Mouse (Mus musculus): ENCODE measurements around the gene Gm11077.

The Gm11077 gene

DNA sequence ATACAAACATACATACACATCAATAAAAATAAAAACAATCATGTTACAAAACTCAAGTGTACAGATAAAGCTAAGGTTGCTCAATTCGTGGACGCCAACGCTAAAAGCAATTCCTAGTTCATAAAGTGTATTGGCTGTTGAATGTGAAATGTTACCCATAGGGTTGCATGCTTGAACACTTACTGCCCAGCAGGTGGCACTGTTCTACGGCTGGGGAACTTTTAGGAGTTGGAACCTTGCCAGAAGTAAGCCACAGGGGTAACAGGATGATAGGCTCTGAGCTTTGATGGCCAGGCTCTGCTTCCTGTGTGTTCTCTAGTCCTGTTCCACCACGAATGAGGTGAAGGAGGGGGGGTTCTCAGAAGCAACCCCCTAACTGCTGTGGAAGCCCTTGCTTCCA lies at the start of gene Gm11077:
TSS of gene Gm11077 (plus strand) at position 13 of the 400 bp plus-strand sequence.
- no peak for DNase-seq

DNA sequence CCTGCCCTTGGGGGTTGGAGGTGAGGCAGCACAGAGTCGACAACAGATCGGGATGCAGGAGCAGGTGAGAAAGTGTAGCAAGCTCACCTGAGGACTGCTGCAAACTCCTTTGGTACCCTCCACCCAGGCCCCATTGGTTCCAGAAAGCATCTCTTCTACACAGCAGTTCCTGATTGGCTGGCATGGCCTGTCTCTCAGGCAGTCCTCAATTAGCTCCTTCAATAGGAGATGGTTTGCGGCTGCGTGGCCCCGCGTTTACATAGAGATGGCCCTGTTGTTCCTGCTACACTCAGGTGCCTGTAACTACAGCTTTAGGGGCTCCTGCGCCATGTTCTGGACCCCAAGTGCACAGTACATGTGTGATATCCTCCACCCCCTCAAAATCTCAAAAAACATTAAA lies 48.4 kb upstream of the Gm11077 start:
- DNase-seq: no peak

DNA sequence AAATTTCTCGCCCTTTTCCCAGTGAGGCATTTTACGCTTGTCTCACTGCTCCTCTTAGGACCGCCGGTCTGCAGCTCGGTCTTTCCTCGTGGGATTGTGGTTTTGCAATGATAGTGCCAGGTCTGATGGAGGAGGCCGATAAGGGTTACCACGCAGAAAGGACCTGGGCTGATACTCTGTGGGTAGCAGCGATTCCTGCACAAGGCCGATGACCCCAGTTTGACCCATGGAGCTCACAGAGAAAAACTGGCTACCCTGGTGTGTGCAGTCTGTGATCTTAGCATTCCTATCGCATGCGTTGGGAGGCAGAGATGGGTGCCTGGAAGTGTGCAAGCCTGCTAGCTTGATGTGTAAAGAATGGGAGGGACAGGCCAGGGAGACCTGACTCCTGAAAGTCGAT lies 46.3 kb upstream of the Gm11077 start:
- DNase-seq: no peak

DNA sequence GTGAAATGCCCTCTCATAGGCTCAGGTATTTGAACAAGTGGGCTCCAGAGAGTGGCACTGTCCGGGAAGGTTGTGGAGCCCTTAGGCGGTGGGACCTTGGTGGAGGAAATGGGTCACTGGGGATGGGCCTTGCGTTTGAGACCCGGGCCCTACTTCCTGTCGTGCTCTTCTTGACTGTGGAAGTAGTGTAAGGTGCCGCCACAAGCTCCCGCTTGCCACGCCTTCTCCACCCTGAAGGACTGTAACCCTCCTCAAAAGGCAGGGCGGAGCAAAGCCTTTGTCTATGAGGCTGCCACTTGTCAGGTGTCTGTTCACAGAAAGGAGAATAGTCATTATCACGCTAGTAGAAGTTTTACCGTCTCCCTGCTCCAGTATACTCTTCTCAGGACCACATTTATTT lies 44.7 kb upstream of the Gm11077 start:
- DNase-seq: no peak

DNA sequence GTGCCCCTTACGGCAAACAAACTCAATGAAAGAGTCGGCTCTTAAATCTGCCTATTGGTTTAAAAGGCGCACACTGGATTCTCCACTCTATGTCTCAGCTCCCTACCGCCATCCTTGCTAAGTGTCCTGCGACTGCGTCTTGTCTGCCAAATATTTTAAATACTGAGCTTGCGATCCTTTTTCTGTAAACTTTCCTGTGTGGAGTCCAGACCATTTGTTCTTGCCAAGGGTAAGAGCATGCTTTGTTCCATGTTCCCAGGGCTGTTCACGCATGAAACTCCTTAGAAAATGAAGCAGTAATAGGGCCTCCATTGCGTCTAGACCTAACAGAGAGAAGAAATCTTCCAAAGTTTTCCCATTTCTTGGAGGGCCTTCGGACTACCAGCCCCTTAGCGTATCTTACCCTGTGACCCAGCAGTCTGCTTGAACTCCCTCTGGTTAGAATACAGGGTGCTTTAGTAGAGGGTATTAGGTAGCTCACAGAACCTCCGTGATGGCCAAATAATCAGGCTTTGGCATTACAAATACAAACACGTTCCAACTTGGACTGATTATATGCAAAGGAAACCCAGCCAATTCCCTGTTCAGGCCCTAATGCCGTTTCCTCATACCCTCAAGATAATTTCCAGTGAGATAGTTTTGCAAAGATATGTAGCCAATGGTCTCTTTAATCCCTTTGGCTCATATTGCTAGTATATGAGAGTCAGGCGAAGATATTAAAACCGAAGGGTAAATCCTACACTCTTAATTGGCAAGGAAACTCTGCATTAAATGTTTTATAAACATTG lies 39.3 kb upstream of the Gm11077 start:
- no peak for DNase-seq

DNA sequence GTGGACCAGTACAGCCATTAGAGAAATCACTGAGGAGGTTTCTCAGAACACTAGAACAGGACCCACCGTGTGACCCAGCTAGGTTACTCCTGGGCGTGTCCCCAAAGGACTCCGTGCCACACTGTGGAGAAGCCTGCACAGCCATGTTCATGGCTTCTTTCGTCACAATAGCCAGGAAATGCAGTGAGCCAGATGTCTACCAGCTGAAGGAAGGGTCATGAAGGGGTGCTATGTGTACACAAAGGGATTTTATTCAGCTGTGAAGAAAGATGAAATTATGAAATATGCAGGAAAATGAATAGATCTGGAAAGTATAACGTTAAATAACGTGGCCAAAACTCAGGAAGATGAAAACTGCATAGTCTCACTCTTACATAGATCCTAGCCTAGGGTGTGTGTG lies 36.9 kb upstream of the Gm11077 start:
- DNase-seq: no peak

DNA sequence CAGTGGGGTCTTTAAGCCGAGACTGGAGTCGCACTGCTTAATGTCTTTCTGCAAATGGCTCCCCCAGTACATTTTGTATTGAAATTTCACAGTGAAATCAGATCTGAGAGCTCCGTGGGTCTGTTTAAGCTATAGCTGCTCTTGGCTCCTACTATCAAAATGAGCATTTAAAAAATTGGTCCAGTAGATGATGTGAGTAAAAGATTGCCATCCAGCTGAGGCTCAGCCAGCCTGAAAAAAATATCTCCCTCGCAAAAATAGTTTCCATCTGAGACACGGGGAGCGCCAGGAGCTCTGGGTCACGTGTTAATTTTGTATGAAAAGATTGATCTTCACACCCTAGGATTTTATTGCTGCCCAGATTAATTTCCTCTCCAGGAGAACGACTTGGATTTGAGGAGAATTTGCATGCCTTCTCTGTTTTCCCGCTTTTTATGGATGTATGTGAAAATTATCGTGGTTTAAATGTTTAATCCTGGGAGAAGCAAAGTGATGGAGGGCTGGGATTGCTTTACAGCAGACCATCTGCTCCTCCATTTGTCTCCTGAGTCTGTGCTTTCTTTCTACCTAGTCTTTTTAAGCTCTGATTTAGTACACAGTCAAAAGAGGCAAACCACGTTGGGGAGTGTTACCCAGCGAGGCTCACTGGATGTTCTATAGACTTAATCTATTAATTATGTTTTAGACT lies 32.7 kb upstream of the Gm11077 start:
- DNase-seq: no peak

DNA sequence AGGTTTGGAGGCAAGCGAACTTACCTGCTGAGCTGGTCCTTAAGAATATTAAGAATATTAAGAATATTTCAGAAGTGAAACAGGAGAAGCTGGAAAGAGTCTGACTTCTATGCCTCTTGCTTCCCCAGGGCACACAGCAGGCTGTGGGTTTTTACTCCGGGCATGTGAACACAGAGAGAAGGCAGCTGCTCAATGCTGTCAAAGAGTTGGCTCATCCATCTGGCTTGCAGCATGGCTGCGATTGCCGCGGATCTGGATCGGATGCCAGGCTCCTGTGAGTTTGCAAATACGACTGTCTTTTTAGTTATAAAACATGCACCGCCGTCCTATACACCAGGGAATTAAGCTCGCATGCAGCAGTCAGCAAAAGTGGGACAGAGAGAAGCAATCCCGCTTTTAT lies 31.1 kb upstream of the Gm11077 start:
- no peak for DNase-seq

DNA sequence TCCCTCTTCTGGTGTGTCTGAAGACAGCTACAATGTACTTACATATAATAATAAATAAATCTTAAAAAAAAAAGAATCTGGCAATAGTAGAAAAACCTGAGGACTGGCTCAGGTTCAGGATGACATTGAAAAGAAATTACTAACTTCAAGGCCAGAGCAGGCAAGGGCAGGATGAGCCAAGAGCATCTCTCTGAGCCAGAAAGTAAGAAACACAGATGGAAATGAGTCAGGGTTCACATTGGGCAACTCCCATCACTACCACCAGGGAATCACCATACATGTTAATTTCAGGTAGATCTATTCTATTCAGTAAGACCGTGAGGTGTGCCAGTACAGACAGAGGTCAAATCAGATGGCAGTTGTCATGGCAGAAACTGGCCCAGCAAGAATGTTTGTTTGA lies 30.5 kb upstream of the Gm11077 start:
- DNase-seq: no peak

DNA sequence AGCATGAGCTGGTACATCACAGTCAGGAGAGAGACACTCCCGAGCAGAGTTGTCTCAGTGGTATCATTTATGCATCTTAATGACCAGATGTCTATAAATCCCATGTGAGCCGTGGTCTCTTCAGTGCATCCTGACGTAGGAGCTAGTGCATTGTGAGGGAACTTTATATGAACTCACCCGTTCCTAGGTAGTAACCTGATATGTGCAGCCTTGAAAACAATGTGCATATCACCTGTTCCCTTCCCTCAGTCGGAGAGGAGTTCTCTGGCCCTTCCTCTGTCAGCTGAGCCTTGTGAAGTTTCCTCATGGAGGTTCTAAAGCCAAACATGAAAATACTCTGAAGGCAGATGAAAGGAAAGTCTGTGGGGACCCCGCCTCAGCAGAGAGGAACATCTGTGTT lies 27.8 kb upstream of the Gm11077 start:
- DNase-seq: no peak

DNA sequence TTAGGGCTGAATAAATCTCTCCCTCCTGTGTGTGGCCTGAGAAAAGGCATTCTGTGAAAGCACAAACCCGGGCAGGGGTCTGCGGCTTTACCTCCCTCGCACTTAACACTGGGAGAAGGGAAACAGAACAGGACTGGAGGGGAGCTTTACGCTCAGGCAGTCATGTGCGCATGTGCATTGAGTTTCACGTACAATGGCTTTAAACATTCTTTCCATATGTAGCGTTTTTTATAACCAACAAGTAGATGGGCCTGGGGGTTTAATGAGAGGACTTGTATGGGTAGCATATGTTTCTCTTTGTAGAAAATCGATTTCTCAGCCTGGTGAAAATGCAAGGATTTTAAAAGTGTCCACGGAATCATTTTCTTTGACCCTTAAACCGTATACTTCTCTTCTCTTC lies 24.0 kb upstream of the Gm11077 start:
- DNase-seq: no peak

DNA sequence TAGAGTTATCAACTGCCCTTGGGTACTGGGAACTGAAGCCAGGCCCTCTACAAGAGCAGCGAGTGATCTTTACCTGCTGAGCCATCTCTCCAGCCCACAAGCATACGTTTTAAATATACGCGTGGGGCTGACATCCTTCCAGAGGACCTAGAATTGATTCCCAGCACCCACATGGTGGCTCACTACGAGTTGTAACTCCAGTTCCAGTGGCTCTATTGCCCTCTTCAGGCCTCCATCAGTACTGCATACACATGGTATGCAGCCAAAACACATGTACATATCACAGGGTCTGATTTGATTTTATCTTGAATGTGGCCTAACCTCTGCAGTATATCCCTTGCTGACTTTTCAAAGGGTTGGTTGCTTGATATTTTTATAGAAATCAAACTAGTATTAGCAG lies 23.0 kb upstream of the Gm11077 start:
- DNase-seq: no peak

DNA sequence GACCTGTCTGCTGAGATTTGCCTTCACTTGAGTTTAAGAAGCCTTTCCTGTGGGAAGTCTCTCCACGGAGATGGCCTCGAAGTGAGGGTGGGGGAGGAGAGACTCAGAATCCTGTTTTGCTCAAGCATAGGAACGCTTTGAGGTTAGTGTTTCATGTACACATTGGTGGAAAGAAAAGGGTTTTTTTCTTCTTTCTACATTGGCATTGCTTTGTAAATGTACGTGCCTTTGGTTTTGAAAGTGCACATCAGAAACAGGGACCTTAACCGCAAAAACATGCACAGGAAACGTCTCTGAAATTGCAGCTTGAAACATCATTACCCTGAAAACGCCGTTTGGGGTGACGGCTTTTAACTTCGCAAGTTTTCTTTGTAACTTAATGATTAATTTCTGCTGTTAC lies 21.0 kb upstream of the Gm11077 start:
- no peak for DNase-seq

DNA sequence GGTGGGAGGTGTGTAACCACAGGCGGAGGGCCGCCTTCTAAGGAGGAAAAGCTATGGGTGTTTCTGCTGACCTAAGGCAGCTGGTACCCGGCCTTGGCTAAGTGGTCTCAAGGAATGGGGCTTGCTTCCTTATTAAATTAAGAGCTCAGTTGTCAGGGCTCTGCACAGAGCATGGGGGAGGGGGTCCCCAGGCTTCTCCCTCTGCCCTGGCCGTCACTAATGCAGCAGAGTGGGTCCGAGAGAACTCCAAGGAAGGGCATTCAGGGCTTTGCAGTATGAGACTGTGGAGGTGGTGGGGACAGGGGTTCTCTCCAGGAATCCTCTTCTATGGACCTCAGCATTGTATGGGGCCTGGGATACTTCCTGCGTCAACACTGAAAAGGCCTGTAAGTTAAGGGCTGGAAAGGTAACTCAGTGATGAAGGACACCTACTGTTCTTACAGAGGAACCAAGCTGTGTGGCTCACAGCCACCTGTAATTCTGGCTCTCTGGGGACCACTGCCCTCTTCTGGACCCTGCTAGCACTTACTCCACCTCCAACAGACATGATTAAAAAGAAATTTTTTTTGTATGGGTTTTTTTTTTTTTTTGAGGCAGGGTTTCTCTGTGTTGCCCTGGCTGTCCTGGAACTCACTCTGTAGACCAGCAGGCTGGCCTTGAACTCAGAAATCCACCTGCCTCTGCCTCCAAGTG lies 19.5 kb upstream of the Gm11077 start:
- DNase-seq: no peak

DNA sequence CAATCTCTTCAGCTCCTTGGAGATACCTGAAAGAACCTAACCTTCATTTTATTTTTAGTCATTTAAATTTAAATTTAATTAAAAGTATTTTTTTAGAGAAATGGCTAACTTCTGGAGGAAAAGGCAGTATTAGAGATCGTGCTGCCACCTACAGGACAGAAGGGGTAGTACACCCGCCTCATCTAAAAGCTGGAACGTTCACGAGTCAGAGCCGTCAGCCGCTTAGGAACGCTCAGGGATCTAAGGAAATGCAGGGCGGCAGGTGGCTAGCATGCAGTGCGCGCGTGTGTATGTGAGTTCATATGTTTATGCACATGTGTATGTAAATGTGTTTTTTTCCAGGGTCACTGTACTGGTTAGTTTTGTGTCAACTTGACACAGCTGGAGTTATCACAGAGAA lies 16.3 kb upstream of the Gm11077 start:
- peak; percentile 42 for DNase-seq

DNA sequence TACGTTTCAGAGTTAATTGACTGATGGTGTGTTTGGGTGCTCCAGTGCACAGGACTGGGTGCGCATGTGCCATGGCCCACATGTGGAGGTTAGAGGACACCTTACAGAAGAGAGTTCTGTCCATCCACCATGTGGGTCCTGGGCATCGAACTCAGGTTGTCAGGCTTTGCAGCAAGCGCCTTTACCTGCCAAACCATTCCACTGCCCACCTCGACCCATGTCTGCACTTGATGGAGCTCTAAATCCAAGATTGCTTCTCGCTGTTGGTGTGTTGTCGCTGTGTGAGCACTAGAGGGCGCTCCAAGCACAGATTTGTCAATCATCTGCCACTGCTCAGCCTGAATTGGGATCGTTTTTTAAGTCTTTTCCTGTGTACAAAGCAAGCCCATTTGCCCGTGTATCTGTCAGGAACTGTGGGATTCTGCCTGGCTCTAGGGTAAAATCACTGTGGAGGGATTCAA lies 14.1 kb upstream of the Gm11077 start:
- DNase-seq: peak; percentile 43

DNA sequence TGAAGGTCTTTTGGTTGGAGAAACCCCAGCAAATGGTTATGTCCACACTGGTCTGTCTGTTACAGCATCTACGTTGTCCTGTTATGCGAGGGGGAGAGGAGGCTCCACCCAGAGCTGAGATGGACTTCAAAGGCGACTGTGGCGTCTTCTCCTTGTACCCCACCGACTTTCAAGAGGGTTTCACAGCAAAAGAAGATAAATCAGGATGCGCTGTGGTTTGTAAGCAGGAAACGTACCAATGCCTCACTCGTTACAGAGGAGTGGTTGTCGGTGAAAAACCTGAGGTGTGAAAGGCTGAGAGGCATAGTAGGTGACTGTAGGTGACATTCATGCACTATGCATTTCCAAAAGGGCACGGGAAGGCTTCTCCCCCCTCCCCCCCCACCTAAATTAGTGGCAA lies 7.0 kb upstream of the Gm11077 start:
- DNase-seq: no peak

DNA sequence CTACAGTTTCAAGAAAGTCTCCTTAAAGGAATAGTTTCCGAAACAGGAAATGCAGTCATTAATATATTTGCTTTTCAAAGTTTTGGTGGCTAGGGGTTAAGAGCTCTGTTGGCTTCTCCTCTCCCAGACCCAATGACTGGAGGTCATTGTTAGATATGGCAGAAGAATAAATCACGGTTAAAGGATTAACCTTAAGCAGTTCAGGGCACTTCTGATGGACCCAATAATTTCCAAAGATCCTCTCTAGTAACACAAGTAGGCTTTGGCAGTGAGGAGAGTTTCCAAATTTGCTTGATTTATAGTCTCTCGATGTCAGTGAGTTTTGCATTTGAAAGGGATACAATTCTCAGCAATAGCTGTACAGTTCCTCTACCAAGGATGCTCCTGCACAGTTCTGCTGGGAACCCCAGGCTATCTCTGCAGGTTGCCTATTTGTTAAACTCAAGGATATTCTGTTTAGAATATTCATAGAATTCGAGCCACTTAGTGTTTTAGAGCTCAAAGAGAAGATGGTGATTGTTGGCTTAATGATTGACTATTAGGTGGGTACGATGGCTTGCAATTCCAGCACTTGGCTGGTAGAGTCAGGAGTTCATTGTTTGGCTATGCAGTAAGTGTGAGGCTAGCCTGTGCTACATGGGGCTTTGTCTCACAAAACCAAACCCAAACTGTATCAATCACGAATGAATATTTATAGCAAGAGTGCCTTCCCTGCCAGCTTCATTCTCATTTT lies 1.8 kb downstream of the Gm11077 start:
- DNase-seq: no peak

DNA sequence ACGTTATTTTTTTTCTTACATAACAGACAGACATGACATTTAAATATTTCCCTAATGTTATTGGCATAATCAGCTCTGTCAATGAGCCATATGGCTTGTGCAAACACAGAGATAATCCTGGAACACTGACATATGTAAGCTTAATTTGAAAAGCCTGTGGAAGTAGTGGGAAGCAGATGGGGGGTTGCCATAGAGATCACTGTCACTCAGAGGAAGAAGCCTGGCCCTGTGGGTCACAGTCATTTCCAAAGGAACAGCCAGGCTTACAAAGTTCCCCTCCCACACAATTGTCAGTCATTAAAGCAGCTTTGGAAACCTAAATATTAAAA lies 2.3 kb downstream of the Gm11077 start:
- no peak for DNase-seq

DNA sequence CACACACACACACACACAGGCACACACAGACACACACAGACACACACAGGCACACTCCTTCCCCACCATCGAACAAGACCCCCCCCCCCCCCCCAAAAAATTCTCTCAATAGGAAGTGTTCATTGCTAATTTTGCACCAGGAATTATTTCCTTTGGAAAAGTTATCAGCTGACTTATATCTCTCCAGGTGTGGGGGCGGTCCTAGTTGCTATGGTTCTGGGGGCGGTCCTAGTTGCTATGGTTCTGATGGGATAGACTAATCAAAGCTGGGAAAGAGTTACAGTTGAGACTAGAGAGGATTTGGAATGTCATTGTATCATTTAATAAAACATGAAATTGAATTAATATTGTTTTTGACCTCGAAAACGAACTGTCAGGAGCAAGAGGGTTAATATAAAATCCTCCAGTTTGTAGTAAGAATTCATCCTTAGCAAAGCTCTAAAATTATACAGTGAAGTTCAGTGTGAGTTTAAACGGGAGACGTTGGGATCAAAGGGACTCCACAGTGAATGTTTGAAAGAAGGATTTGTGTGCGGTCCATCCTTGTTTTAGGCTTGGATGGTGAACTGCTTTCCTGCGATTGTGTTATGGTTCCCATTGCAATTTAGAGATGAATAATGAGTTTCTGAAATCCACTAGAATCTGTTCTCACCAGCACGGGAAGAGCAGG lies 4.0 kb downstream of the Gm11077 start:
- DNase-seq: no peak

DNA sequence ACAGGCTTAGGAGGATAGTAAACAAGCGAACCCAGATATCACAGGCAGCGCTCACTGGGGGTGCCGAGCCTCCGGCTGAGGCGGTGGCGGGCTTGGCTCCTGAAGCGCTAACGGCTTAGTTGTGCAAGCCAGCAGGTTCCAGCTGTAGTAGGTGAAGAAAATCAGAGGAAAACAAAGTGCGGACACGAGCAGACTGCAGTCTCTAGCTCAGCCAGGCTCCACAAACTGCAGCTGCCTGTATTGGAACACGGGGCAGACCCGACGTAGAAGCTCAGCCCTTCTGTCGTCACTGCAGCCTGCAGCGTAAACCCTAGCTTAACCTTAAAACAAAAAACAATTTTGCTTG lies 4.5 kb downstream of the Gm11077 start:
- DNase-seq: no peak

DNA sequence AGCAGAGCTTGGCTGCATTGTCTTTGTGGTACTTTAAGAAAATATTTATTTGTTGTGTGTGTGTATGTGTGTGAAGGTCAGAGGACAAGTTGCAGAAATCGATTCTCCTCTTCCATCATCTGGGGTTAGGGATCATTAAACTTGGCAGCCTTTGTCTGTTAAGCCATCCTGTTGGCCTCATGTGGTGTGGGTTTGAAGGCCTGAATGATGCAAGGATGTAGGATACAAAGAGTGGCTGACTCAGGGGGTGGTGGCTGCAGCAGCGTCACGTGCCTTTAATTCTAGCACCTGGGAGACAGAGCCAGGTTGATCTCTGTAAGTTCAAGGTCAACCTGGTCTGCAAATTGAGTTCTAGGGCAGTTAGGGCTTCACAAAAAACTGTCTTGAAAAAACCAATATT lies 16.5 kb downstream of the Gm11077 start:
- no peak for DNase-seq

DNA sequence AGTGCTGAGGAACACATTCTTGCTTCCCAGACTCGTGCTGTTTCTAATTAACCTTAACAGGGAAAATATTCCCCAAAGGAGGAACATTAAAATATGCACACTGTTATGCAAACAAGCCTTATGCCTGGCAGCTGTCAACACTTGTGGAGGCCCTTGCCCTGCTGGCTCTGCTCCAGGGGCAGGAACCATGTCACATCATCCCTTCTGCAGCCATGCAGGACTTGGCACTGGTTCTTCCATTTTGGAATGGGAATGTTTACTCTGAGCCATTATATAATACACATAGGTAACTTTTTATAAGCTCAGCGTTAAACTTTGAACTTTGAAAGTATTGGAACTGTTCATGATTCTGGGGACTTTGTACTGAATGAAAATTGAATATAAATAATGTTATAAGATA lies 18.5 kb downstream of the Gm11077 start:
- DNase-seq: peak; percentile 42
